Mouse (Mus musculus): ENCODE data around the gene Pcolce2. TPM values are rescaled to one million over a fixed set of nuclear protein-coding genes. Genes with fewer than 3 reads are reported as not detected.
A peak's percentile ranks its signal among the peaks of the same experiment; 100 is the strongest.

Gene Pcolce2
- total and polyA plus RNA-seq, 2 experiments from 2014 or later = 2.6 to 3.4 TPM

- H3K27me3 ChIP-seq (ENCODE audit: control insufficient read depth, insufficient read depth, low read length) = 0 out of 2 replicates have a peak, but pooled peaks cover 7% of the 10 kb centered on the region
- ATAC-seq (ENCODE audit: insufficient read depth, low read depth) (no peak), DNase-seq (ENCODE audit: low spot score) (no peak)
- no peaks in the 10 kb centered on the region for H3K4me1 ChIP-seq (ENCODE audit: control insufficient read depth, insufficient read depth)
- no peaks in the 10 kb centered on the region for H3K36me3 ChIP-seq (replicated peaks; ENCODE audit: control insufficient read depth, insufficient read depth, low read length)
- no peak overlapping the region for H3K4me2 ChIP-seq (ENCODE audit: low read depth, low read length)
- no peak overlapping the region for H3K9ac ChIP-seq (replicated peaks; ENCODE audit: low read depth, low read length)
- no peak overlapping the region for H3K4me3 ChIP-seq (ENCODE audit: low read depth, low read length)
- H3K27ac ChIP-seq (ENCODE audit: low read depth) = no peak overlapping the region
- WGBS = 82% methylated on average over 15 of the region's 15 CpGs
- no peaks in the 10 kb centered on the region for H3K9me3 ChIP-seq (replicated peaks; ENCODE audit: control insufficient read depth, low read length)
- TF ChIP-seq EP300 (IDR thresholded peaks at IDR 0.05; ENCODE audit: low read depth) (no peak), CTCF (IDR thresholded peaks at IDR 0.05; ENCODE audit: low read depth) (no peak)
These were observed 57.6 kb downstream of the Pcolce2 start for GRCm38 (mm10) chr9:95695023-95695422.

- 67% methylated on average over 6 of the region's 6 CpGs for WGBS
- ATAC-seq (ENCODE audit: insufficient read depth, low read depth) = no peak
- Histone ChIP-seq H3K27ac (ENCODE audit: low read depth) (no peak overlapping the region), H3K4me3 (ENCODE audit: low read depth, low read length) (no peak overlapping the region), H3K27me3 (ENCODE audit: control insufficient read depth, insufficient read depth, low read length) (0 out of 2 replicates have a peak, but pooled peaks cover 7% of the 10 kb centered on the region), H3K4me1 (ENCODE audit: control insufficient read depth, insufficient read depth) (no peaks in the 10 kb centered on the region), H3K4me2 (ENCODE audit: low read depth, low read length) (no peak overlapping the region), H3K36me3 (replicated peaks; ENCODE audit: control insufficient read depth, insufficient read depth, low read length) (no peaks in the 10 kb centered on the region), H3K9ac (replicated peaks; ENCODE audit: low read depth, low read length) (no peak overlapping the region), H3K9me3 (replicated peaks; ENCODE audit: control insufficient read depth, low read length) (no peaks in the 10 kb centered on the region)
- TF ChIP-seq EP300 (IDR thresholded peaks at IDR 0.05; ENCODE audit: low read depth) (no peak), CTCF (IDR thresholded peaks at IDR 0.05; ENCODE audit: low read depth) (no peak)
- no peak for DNase-seq (ENCODE audit: low spot score)
These were observed 59.2 kb downstream of the Pcolce2 start for GRCm38 (mm10) chr9:95696581-95696980.

- Histone ChIP-seq H3K27me3 (ENCODE audit: control insufficient read depth, insufficient read depth, low read length) (0 out of 2 replicates have a peak, but pooled peaks cover 7% of the 10 kb centered on the region), H3K4me1 (ENCODE audit: control insufficient read depth, insufficient read depth) (no peaks in the 10 kb centered on the region), H3K9me3 (replicated peaks; ENCODE audit: control insufficient read depth, low read length) (no peaks in the 10 kb centered on the region), H3K4me2 (ENCODE audit: low read depth, low read length) (no peak overlapping the region), H3K27ac (ENCODE audit: low read depth) (no peak overlapping the region), H3K4me3 (ENCODE audit: low read depth, low read length) (no peak overlapping the region), H3K9ac (replicated peaks; ENCODE audit: low read depth, low read length) (no peak overlapping the region), H3K36me3 (replicated peaks; ENCODE audit: control insufficient read depth, insufficient read depth, low read length) (no peaks in the 10 kb centered on the region)
- TF ChIP-seq CTCF (IDR thresholded peaks at IDR 0.05; ENCODE audit: low read depth) (peak; percentile 69), EP300 (IDR thresholded peaks at IDR 0.05; ENCODE audit: low read depth) (no peak)
- WGBS = 51% methylated on average over 2 of the region's 2 CpGs
- DNase-seq (ENCODE audit: low spot score) (no peak), ATAC-seq (ENCODE audit: insufficient read depth, low read depth) (no peak)
These were observed 60.4 kb downstream of the Pcolce2 start for GRCm38 (mm10) chr9:95697808-95698207.

GRCm38 (mm10) chr9:95699273-95699672 lies 61.9 kb downstream of the Pcolce2 start:
- no peak for DNase-seq (ENCODE audit: low spot score)
- no peak overlapping the region for H3K4me3 ChIP-seq (ENCODE audit: low read depth, low read length)
- no peak overlapping the region for H3K9ac ChIP-seq (replicated peaks; ENCODE audit: low read depth, low read length)
- 0 out of 2 replicates have a peak, but pooled peaks cover 7% of the 10 kb centered on the region for H3K27me3 ChIP-seq (ENCODE audit: control insufficient read depth, insufficient read depth, low read length)
- TF ChIP-seq EP300 (IDR thresholded peaks at IDR 0.05; ENCODE audit: low read depth) (no peak), CTCF (IDR thresholded peaks at IDR 0.05; ENCODE audit: low read depth) (no peak)
- H3K4me1 ChIP-seq (ENCODE audit: control insufficient read depth, insufficient read depth) = no peaks in the 10 kb centered on the region
- ATAC-seq (ENCODE audit: insufficient read depth, low read depth) = no peak
- WGBS = 77% methylated on average over 4 of the region's 4 CpGs
- no peak overlapping the region for H3K27ac ChIP-seq (ENCODE audit: low read depth)
- H3K4me2 ChIP-seq (ENCODE audit: low read depth, low read length) = no peak overlapping the region
- no peaks in the 10 kb centered on the region for H3K36me3 ChIP-seq (replicated peaks; ENCODE audit: control insufficient read depth, insufficient read depth, low read length)
- no peaks in the 10 kb centered on the region for H3K9me3 ChIP-seq (replicated peaks; ENCODE audit: control insufficient read depth, low read length)

- Histone ChIP-seq H3K27me3 (ENCODE audit: control insufficient read depth, insufficient read depth, low read length) (no peaks in the 10 kb centered on the region), H3K9ac (replicated peaks; ENCODE audit: low read depth, low read length) (no peak overlapping the region), H3K4me1 (ENCODE audit: control insufficient read depth, insufficient read depth) (no peaks in the 10 kb centered on the region), H3K27ac (ENCODE audit: low read depth) (no peak overlapping the region), H3K4me2 (ENCODE audit: low read depth, low read length) (no peak overlapping the region), H3K36me3 (replicated peaks; ENCODE audit: control insufficient read depth, insufficient read depth, low read length) (peaks cover 10% of the 10 kb centered on the region), H3K9me3 (replicated peaks; ENCODE audit: control insufficient read depth, low read length) (no peaks in the 10 kb centered on the region), H3K4me3 (ENCODE audit: low read depth, low read length) (no peak overlapping the region)
- DNase-seq (ENCODE audit: low spot score) = no peak
- no peak for ATAC-seq (ENCODE audit: insufficient read depth, low read depth)
- TF ChIP-seq CTCF (IDR thresholded peaks at IDR 0.05; ENCODE audit: low read depth) = no peak
- TF ChIP-seq EP300 (IDR thresholded peaks at IDR 0.05; ENCODE audit: low read depth) = no peak
- 78% methylated on average over 3 of the region's 3 CpGs for WGBS
These were observed 66.7 kb downstream of the Pcolce2 start for GRCm38 (mm10) chr9:95704078-95704477.

GRCm38 (mm10) chr9:95705371-95705770 lies 68.0 kb downstream of the Pcolce2 start:
- DNase-seq (ENCODE audit: low spot score) = no peak
- Histone ChIP-seq H3K9ac (replicated peaks; ENCODE audit: low read depth, low read length) (no peak overlapping the region), H3K36me3 (replicated peaks; ENCODE audit: control insufficient read depth, insufficient read depth, low read length) (peaks cover 14% of the 10 kb centered on the region), H3K27ac (ENCODE audit: low read depth) (no peak overlapping the region), H3K4me2 (ENCODE audit: low read depth, low read length) (no peak overlapping the region), H3K4me3 (ENCODE audit: low read depth, low read length) (no peak overlapping the region), H3K4me1 (ENCODE audit: control insufficient read depth, insufficient read depth) (no peaks in the 10 kb centered on the region), H3K27me3 (ENCODE audit: control insufficient read depth, insufficient read depth, low read length) (no peaks in the 10 kb centered on the region), H3K9me3 (replicated peaks; ENCODE audit: control insufficient read depth, low read length) (no peaks in the 10 kb centered on the region)
- TF ChIP-seq EP300 (IDR thresholded peaks at IDR 0.05; ENCODE audit: low read depth) = no peak
- TF ChIP-seq CTCF (IDR thresholded peaks at IDR 0.05; ENCODE audit: low read depth) = no peak
- WGBS = 73% methylated on average over 5 of the region's 5 CpGs
- no peak for ATAC-seq (ENCODE audit: insufficient read depth, low read depth)

All from heart, postnatal 0 days (tissue).